Mouse (Mus musculus) MEL (cell line): ENCODE results near the gene Ptprj. TPM values are rescaled to one million over a fixed set of nuclear protein-coding genes. Genes with fewer than 3 reads are reported as not detected.

ENCODE experiments used
- DNase-seq: peaks from one replicate; pipeline ENCODE4 v3.0.0; 2011; ENCODE audit warnings: low read depth, low spot score
- H3K27ac ChIP-seq: 2 replicates; pipeline ENCODE4 v1.5.1; 2012; ENCODE audit warnings: low read depth, mild to moderate bottlenecking, control low read depth, low read length, moderate library complexity; ENCODE audit not compliant: control insufficient read depth
- H3K27me3 ChIP-seq, 2 experiments: fragments of 150-350 bp in 1 of 2; sonication (generic) in 1 of 2; 2 replicates each; pipeline ENCODE4 v1.6.1; 2012; ENCODE audit warnings: low read length in 2 of 2, mild to moderate bottlenecking in 2 of 2, improper control_type of control experiment in 1 of 2, moderate library complexity in 1 of 2; ENCODE audit not compliant: insufficient read depth in 2 of 2, control insufficient read depth in 1 of 2
- H3K36me3 ChIP-seq, 2 experiments: 2 replicates each; pipeline ENCODE4 v1.6.1; 2012 to 2014; ENCODE audit warnings: low read length in 2 of 2, improper control_type of control experiment in 1 of 2, inconsistent platforms in 1 of 2, mild to moderate bottlenecking in 1 of 2; ENCODE audit not compliant: insufficient read depth in 2 of 2, control insufficient read depth in 1 of 2
- H3K4me1 ChIP-seq, 2 experiments: fragments of 150-350 bp in 1 of 2; sonication (generic) in 1 of 2; 2 replicates each; pipeline ENCODE4 v1.6.1; 2012; ENCODE audit warnings: low read length in 2 of 2, improper control_type of control experiment in 1 of 2, mild to moderate bottlenecking in 1 of 2; ENCODE audit not compliant: insufficient read depth in 2 of 2, control insufficient read depth in 1 of 2
- H3K4me3 ChIP-seq, 2 experiments: fragments of 150-350 bp in 1 of 2; sonication (generic) in 1 of 2; 2 replicates each; pipeline ENCODE4 v1.5.1; 2012; ENCODE audit warnings: low read depth in 2 of 2, low read length in 2 of 2, mild to moderate bottlenecking in 2 of 2, moderate library complexity in 2 of 2, control low read depth in 1 of 2, improper control_type of control experiment in 1 of 2; ENCODE audit not compliant: control insufficient read depth in 1 of 2, insufficient read depth in 1 of 2
- H3K79me2 ChIP-seq: 2 replicates; pipeline ENCODE4 v1.6.1; 2012; ENCODE audit warnings: mild to moderate bottlenecking, low read length, moderate library complexity; ENCODE audit not compliant: control insufficient read depth, poor library complexity, insufficient read depth
- H3K9ac ChIP-seq: 2 replicates; pipeline ENCODE4 v1.6.1; 2012; ENCODE audit warnings: low read depth, mild to moderate bottlenecking, control low read depth, low read length, moderate library complexity; ENCODE audit not compliant: control insufficient read depth, poor library complexity, severe bottlenecking
- H3K9me3 ChIP-seq: fragments of 150-350 bp; sonication (generic); replicated peaks from 2 replicates; pipeline ENCODE4 v1.6.1; 2012; ENCODE audit warnings: mild to moderate bottlenecking, low read length, improper control_type of control experiment, moderate library complexity; ENCODE audit not compliant: insufficient read depth
- CHD1 ChIP-seq: IDR thresholded peaks from 2 replicates; pipeline ENCODE4 v1.6.1; 2012; ENCODE audit warnings: low read depth, mild to moderate bottlenecking, inconsistent platforms, low read length, improper control_type of control experiment
- CHD2 ChIP-seq: IDR thresholded peaks from 2 replicates; pipeline ENCODE4 v1.6.1; 2011; ENCODE audit warnings: low read length, improper control_type of control experiment
- ELF1 ChIP-seq: IDR thresholded peaks from 2 replicates; pipeline ENCODE4 v1.6.1; 2014; ENCODE audit warnings: low read depth, mild to moderate bottlenecking, inconsistent platforms, low read length, improper control_type of control experiment, moderate library complexity
- GABPA ChIP-seq: IDR thresholded peaks from 2 replicates; pipeline ENCODE4 v1.6.1; 2012; ENCODE audit warnings: low read depth, mild to moderate bottlenecking, inconsistent platforms, low read length, improper control_type of control experiment, moderate library complexity
- HCFC1 ChIP-seq: IDR thresholded peaks from 2 replicates; pipeline ENCODE4 v1.6.1; 2012; ENCODE audit warnings: low read depth, mild to moderate bottlenecking, inconsistent platforms, low read length, improper control_type of control experiment, moderate library complexity
- JUND ChIP-seq: IDR thresholded peaks from 2 replicates; pipeline ENCODE4 v1.6.1; 2011; ENCODE audit warnings: low read depth, mild to moderate bottlenecking, improper control_type of control experiment, low read length
- KAT2A ChIP-seq: conservative IDR thresholded peaks from 2 replicates; pipeline ENCODE4 v1.6.1; 2012; ENCODE audit warnings: low read depth, low read length, improper control_type of control experiment, inconsistent platforms
- MAX ChIP-seq: IDR thresholded peaks from 2 replicates; pipeline ENCODE4 v1.6.1; 2011; ENCODE audit warnings: low read length, improper control_type of control experiment
- MAZ ChIP-seq: IDR thresholded peaks from 2 replicates; pipeline ENCODE4 v1.6.1; 2012; ENCODE audit warnings: low read depth, mild to moderate bottlenecking, inconsistent platforms, low read length, improper control_type of control experiment
- MXI1 ChIP-seq: IDR thresholded peaks from 2 replicates; pipeline ENCODE4 v1.6.1; 2011; ENCODE audit warnings: mild to moderate bottlenecking, low read depth, low read length, improper control_type of control experiment
- MYB ChIP-seq: IDR thresholded peaks from 2 replicates; pipeline ENCODE4 v1.6.1; 2011; ENCODE audit warnings: mild to moderate bottlenecking, low read depth, low read length, improper control_type of control experiment
- MYC ChIP-seq: IDR thresholded peaks from 2 replicates; pipeline ENCODE4 v1.6.1; 2011; ENCODE audit warnings: low read depth, mild to moderate bottlenecking, low read length, improper control_type of control experiment, moderate library complexity
- POLR2A ChIP-seq, 2 experiments: IDR thresholded peaks; 2 replicates each; pipeline ENCODE4 v1.6.1; 2011 to 2012; ENCODE audit warnings: low read length in 2 of 2, mild to moderate bottlenecking in 2 of 2, control low read depth in 1 of 2, improper control_type of control experiment in 1 of 2, low read depth in 1 of 2, moderate library complexity in 1 of 2; ENCODE audit not compliant: control insufficient read depth in 1 of 2, insufficient read depth in 1 of 2, poor library complexity in 1 of 2
- POLR2AphosphoS2 ChIP-seq: IDR thresholded peaks from 2 replicates; pipeline ENCODE4 v1.6.1; 2011; ENCODE audit warnings: low read length, improper control_type of control experiment
- POLR2AphosphoS5 ChIP-seq: IDR thresholded peaks from 2 replicates; pipeline ENCODE4 v1.6.1; 2012; ENCODE audit warnings: low read depth, borderline replicate concordance, mild to moderate bottlenecking, inconsistent platforms, low read length, moderate library complexity, mixed read lengths
- RCOR1 ChIP-seq: IDR thresholded peaks from 2 replicates; pipeline ENCODE4 v1.6.1; 2012; ENCODE audit warnings: low read depth, mild to moderate bottlenecking, inconsistent platforms, low read length, improper control_type of control experiment
- TBP ChIP-seq: IDR thresholded peaks from 2 replicates; pipeline ENCODE4 v1.8.0; 2011; ENCODE audit warnings: low read depth, low read length, improper control_type of control experiment
- TCF12 ChIP-seq: IDR thresholded peaks from 2 replicates; pipeline ENCODE4 v1.6.1; 2014; ENCODE audit warnings: low read depth, mild to moderate bottlenecking, inconsistent platforms, low read length, improper control_type of control experiment, moderate library complexity
- USF1 ChIP-seq: IDR thresholded peaks from 2 replicates; pipeline ENCODE4 v1.6.1; 2014; ENCODE audit warnings: low read depth, mild to moderate bottlenecking, inconsistent platforms, low read length, improper control_type of control experiment, moderate library complexity
- USF2 ChIP-seq, 2 experiments: IDR thresholded peaks; 2 replicates each; pipeline ENCODE4 v1.6.1; 2011 to 2012; ENCODE audit warnings: improper control_type of control experiment in 2 of 2, low read length in 2 of 2, borderline replicate concordance in 1 of 2, inconsistent platforms in 1 of 2, low read depth in 1 of 2, mild to moderate bottlenecking in 1 of 2; ENCODE audit not compliant: insufficient read depth in 1 of 2
- ZC3H11A ChIP-seq: IDR thresholded peaks from 2 replicates; pipeline ENCODE4 v1.6.1; 2012; ENCODE audit warnings: low read depth, mild to moderate bottlenecking, inconsistent platforms, low read length, improper control_type of control experiment
- ZKSCAN1 ChIP-seq: IDR thresholded peaks from 2 replicates; pipeline ENCODE4 v1.6.1; 2012; ENCODE audit warnings: low read depth, mild to moderate bottlenecking, inconsistent platforms, low read length, improper control_type of control experiment, moderate library complexity
- ZNF384 ChIP-seq: IDR thresholded peaks from 2 replicates; pipeline ENCODE4 v1.6.1; 2012; ENCODE audit warnings: low read depth, mild to moderate bottlenecking, inconsistent platforms, low read length, improper control_type of control experiment
- polyA plus RNA-seq, 2 experiments: library from polyadenylated mRNA; stranded (reverse) in 1 of 2; unstranded in 1 of 2; fragments of >175 nt in 1 of 2; fragments of >200 nt in 1 of 2; gene quantifications; 2 replicates each; pipeline versions ENCODE4 v1.2.1 to v1.2.4; 2012; ENCODE audit warnings: low replicate concordance in 2 of 2, low read depth in 1 of 2; ENCODE audit not compliant: insufficient read length in 2 of 2, insufficient read depth in 1 of 2, missing spikeins in 1 of 2
- total RNA-seq: library from RNA; depleted of rRNA; stranded (reverse); fragments of 300-350 nt; gene quantifications from 2 replicates; pipeline ENCODE4 v1.2.3, GENCODE M21; 2012

Ptprj gene
- total and polyA plus RNA-seq, 3 experiments = 6.4 to 10.2 TPM; not detected in 1

DNA sequence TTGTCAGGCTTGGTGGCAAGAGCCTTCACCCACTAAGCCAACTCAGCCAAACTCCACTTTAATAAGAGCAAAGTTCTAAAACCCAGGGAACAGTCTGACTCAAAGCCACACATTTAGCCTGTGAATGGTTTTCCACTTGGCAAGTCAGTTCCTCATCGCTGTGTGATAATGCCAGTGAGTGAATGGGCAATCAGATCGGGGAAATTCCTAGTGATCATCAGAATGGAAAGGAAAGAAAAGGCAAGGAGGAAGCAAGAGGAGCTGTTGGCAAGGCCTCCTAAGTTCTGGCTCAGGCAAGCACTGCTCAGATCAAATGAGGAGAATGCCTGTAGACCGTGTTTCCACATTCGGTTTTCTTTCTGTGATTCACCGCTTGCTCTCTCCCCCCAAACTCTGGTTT is 35.2 kb downstream of the Ptprj start:
- H3K36me3 ChIP-seq = peaks cover 0 to 9% of the 10 kb centered on the region in 2 experiments; a peak in 2 of 4 replicates
- H3K9ac ChIP-seq = no peak overlapping the region
- 0 out of 2 replicates have a peak, but pooled peaks cover 2% of the 10 kb centered on the region for H3K79me2 ChIP-seq
- no peak for DNase-seq
- H3K4me3 ChIP-seq = no peak overlapping the region
- no peak overlapping the region for H3K27ac ChIP-seq
- peaks cover 7 to 14% of the 10 kb centered on the region in 2 experiments; a peak in 3 of 4 replicates for H3K4me1 ChIP-seq
- no peaks in the 10 kb centered on the region for H3K9me3 ChIP-seq
- TF ChIP-seq MXI1 = no peak
- TF ChIP-seq MYC = no peak
- TF ChIP-seq ZKSCAN1 = no peak
- TF ChIP-seq CHD1 = no peak
- TF ChIP-seq GABPA = no peak
- no peak for TF ChIP-seq USF1
- TF ChIP-seq MYB = no peak
- TF ChIP-seq ZNF384 = no peak
- TF ChIP-seq USF2 (IDR thresholded peaks at IDR 0.05; ENCODE audit: borderline replicate concordance in 1 of 2, insufficient read depth in 1 of 2, low read depth in 1 of 2, low read length in 2 of 2) = no peak
- TF ChIP-seq CHD2 = no peak
- TF ChIP-seq MAX = no peak
- TF ChIP-seq ZC3H11A = no peak
- no peak for TF ChIP-seq JUND
- no peak for TF ChIP-seq HCFC1
- TF ChIP-seq ELF1 = no peak
- H3K27me3 ChIP-seq = no peaks in the 10 kb centered on the region

- H3K4me1 ChIP-seq = peaks cover 7 to 14% of the 10 kb centered on the region in 2 experiments; a peak in 3 of 4 replicates
- H3K27ac ChIP-seq = no peak overlapping the region
These were observed 36.5 kb downstream of the Ptprj start for GRCm38 (mm10) chr2:90543989-90544388.

More at GRCm38 (mm10) chr2:90543989-90544388, 36.5 kb downstream of the Ptprj start:
- Histone ChIP-seq H3K4me3 (no peak overlapping the region), H3K36me3 (peaks cover 0 to 9% of the 10 kb centered on the region in 2 experiments; a peak in 2 of 4 replicates), H3K9ac (no peak overlapping the region), H3K79me2 (no peaks in the 10 kb centered on the region), H3K27me3 (no peaks in the 10 kb centered on the region), H3K9me3 (no peaks in the 10 kb centered on the region)
- no peak for DNase-seq
- TF ChIP-seq ELF1 (no peak), POLR2A (IDR thresholded peaks at IDR 0.05; ENCODE audit: control insufficient read depth in 1 of 2, insufficient read depth in 1 of 2, low read depth in 1 of 2, low read length in 2 of 2, poor library complexity in 1 of 2) (no peak), POLR2AphosphoS5 (no peak), HCFC1 (no peak), MAZ (no peak), ZKSCAN1 (no peak), TCF12 (no peak), MAX (no peak), RCOR1 (no peak), ZNF384 (no peak), TBP (no peak), JUND (no peak), KAT2A (no peak), POLR2AphosphoS2 (no peak)
